Mouse (Mus musculus) CH12.LX (cell line): ENCODE measurements at regions not wholly inside any gene's neighbourhood (a gene's known extent, or its start where the extent isn't known, plus 50 kb on each side); places are given as distances from the start of the nearest gene placed in this dataset.

Experiments used
- CHD1 ChIP-seq: IDR thresholded peaks from 2 replicates; pipeline ENCODE4 v1.6.1; 2012; ENCODE audit warnings: low read depth, low read length, improper control_type of control experiment, inconsistent platforms
- CTCF ChIP-seq, 2 experiments: IDR thresholded peaks in 1 of 2; conservative IDR thresholded peaks in 1 of 2; 2 replicates each; pipeline ENCODE4 v1.5.1; 2011 to 2012; ENCODE audit warnings: low read depth in 2 of 2, low read length in 2 of 2, improper control_type of control experiment in 1 of 2, inconsistent platforms in 1 of 2, mild to moderate bottlenecking in 1 of 2, moderate library complexity in 1 of 2
- GABPA ChIP-seq: IDR thresholded peaks from 2 replicates; pipeline ENCODE4 v1.6.1; 2012; ENCODE audit warnings: low read depth, low read length, improper control_type of control experiment, inconsistent platforms; ENCODE audit not compliant: insufficient replicate concordance
- KAT2A ChIP-seq: IDR thresholded peaks from 2 replicates; pipeline ENCODE4 v1.6.1; 2012; ENCODE audit warnings: low read length, improper control_type of control experiment, inconsistent platforms; ENCODE audit not compliant: insufficient replicate concordance
- POLR2A ChIP-seq: IDR thresholded peaks from 2 replicates; pipeline ENCODE4 v1.6.1; 2011; ENCODE audit warnings: low read depth, mild to moderate bottlenecking, improper control_type of control experiment, low read length
- RAD21 ChIP-seq: IDR thresholded peaks from 2 replicates; pipeline ENCODE4 v1.6.1; 2011; ENCODE audit warnings: low read depth, mild to moderate bottlenecking, low read length, improper control_type of control experiment, moderate library complexity
- USF1 ChIP-seq: IDR thresholded peaks from 2 replicates; pipeline ENCODE4 v1.6.1; 2014; ENCODE audit warnings: low read depth, mild to moderate bottlenecking, inconsistent platforms, low read length, improper control_type of control experiment
- USF2 ChIP-seq: conservative IDR thresholded peaks from 2 replicates; pipeline ENCODE4 v1.6.1; 2011; ENCODE audit warnings: low read depth, low read length, improper control_type of control experiment

GRCm38 (mm10) chr12:92904382-92904781 lies 1055.4 kb upstream of the Sel1l start:
- no peak for TF ChIP-seq POLR2A
- TF ChIP-seq USF2, result no peak
- TF ChIP-seq CHD1, result no peak
- TF ChIP-seq RAD21, result no peak
- no peak for TF ChIP-seq CTCF (conservative IDR thresholded peaks at IDR 0.05 in 1 of 2, IDR thresholded peaks at IDR 0.05 in 1 of 2; ENCODE audit: low read depth in 2 of 2, low read length in 2 of 2)
- TF ChIP-seq USF1, result no peak
- no peak for TF ChIP-seq KAT2A
- no peak for TF ChIP-seq GABPA
